Mouse (Mus musculus) testis, adult 2 months (tissue): ENCODE measurements at regions not wholly inside any gene's neighbourhood (a gene's known extent, or its start where the extent isn't known, plus 50 kb on each side); places are given as distances from the start of the nearest gene placed in this dataset.

Experiments used
- CTCF ChIP-seq: fragments of 200-500 bp; IDR thresholded peaks from 2 replicates; pipeline ENCODE4 v1.5.1; 2012; ENCODE audit warnings: low read depth, mild to moderate bottlenecking, inconsistent platforms, low read length, moderate library complexity; ENCODE audit not compliant: control insufficient read depth, insufficient read depth, insufficient replicate concordance
- POLR2A ChIP-seq: fragments of 200-500 bp; IDR thresholded peaks from 2 replicates; pipeline ENCODE4 v1.6.1; 2012; ENCODE audit warnings: low read depth, mild to moderate bottlenecking, inconsistent platforms, low read length, moderate library complexity; ENCODE audit not compliant: control insufficient read depth

DNA sequence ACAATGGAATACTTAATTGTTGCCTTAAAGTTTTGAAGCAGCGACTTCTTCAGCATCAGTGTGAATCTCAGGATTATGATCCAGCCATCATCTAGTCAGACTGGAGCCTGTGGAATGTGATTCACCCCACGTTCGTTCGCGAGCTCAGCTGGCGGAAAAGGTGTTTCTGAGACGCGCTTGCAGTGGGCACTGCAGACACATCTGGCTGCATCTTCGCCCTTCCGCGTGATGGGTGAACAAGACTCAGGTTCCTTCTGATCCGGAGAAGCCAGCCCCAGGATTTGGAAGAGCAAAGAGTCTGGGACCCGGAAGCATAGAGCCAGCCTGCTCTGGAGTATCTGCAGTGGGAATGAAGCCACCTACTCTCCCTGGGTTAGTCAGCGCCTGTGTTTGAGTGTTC lies 127.7 kb upstream of the Otx2 start:
- no peak for TF ChIP-seq POLR2A
- no peak for TF ChIP-seq CTCF
